Comparison of ENCODE assay signal across 12 mouse cellular contexts in genomic region chr6:30178023-30178639, GRCm38 (mm10).
DNase-seq lines count a peak whose midpoint lies in the region; ATAC-seq and TF ChIP-seq lines count a peak whose summit lies in the region.
"Had no signal": no experiment of that assay in that cellular context is flagged by ENCODE, and none has a peak within 500 bp of the region (broad histone marks: within the 10 kb centered on the region; RNA-seq: fewer than 3 reads in every experiment).

No protein-coding gene starts in this region.

- no peaks in the 10 kb centered on the region for H3K9me3 ChIP-seq in forebrain, embryonic 13.5 days (replicated peaks)
- H3K9me3 ChIP-seq in forebrain, embryonic 11.5 days (ENCODE audit: control insufficient read depth, low read length): no peaks in the 10 kb centered on the region
- no peaks in the 10 kb centered on the region for H3K9me3 ChIP-seq in ES-Bruce4 (replicated peaks; ENCODE audit: control insufficient read depth, insufficient read depth, low read length, poor library complexity, severe bottlenecking)
- no peaks in the 10 kb centered on the region; the same call in 1 of the 2 replicates for H3K9me3 ChIP-seq in limb, embryonic 11.5 days (ENCODE audit: control insufficient read depth, low read length)
- H3K9me3 ChIP-seq: hindbrain, embryonic 13.5 days; liver, embryonic 15.5 days had no signal

- peaks cover 47% of the 10 kb centered on the region for H3K4me1 ChIP-seq in forebrain, embryonic 13.5 days
- peaks cover 25% of the 10 kb centered on the region for H3K4me1 ChIP-seq in forebrain, embryonic 11.5 days (replicated peaks; ENCODE audit: control insufficient read depth, insufficient read depth, low read length)
- peaks cover 6% of the 10 kb centered on the region; the same call in 1 of the 2 replicates for H3K4me1 ChIP-seq in lung, adult 2 months (ENCODE audit: control insufficient read depth, insufficient read depth, low read length)
- H3K4me1 ChIP-seq in ES-Bruce4 (ENCODE audit: control insufficient read depth, insufficient read depth, low read length): peaks cover 4% of the 10 kb centered on the region
- peaks cover 25% of the 10 kb centered on the region for H3K4me1 ChIP-seq in limb, embryonic 11.5 days (ENCODE audit: control insufficient read depth, insufficient read depth, low read length)

- no peak overlapping the region for H3K4me2 ChIP-seq in forebrain, embryonic 13.5 days
- H3K4me2 ChIP-seq in forebrain, embryonic 11.5 days (ENCODE audit: low read depth, low read length, severe bottlenecking): no peak overlapping the region
- H3K4me2 ChIP-seq in limb, embryonic 11.5 days (ENCODE audit: low read depth, severe bottlenecking): no peak overlapping the region
- H3K4me2 ChIP-seq: hindbrain, embryonic 13.5 days; liver, embryonic 15.5 days had no signal

- WGBS in forebrain, embryonic 13.5 days: 1% methylated on average over 27 of the region's 27 CpGs
- 1% methylated on average over 27 of the region's 27 CpGs for WGBS in forebrain, embryonic 11.5 days
- WGBS in lung, adult 2 months: 5% methylated on average over 27 of the region's 27 CpGs
- WGBS in limb, embryonic 11.5 days: under 1% methylated on average over 27 of the region's 27 CpGs

- no peak for TF ChIP-seq POLR2A in lung, adult 2 months (IDR thresholded peaks at IDR 0.05; ENCODE audit: borderline replicate concordance, extremely low read depth, low read depth, low read length)
- no peak for TF ChIP-seq POLR2A in ES-Bruce4 (IDR thresholded peaks at IDR 0.05; ENCODE audit: insufficient read depth, low read length)

- H3K9ac ChIP-seq in forebrain, embryonic 13.5 days: no peak overlapping the region
- no peak overlapping the region for H3K9ac ChIP-seq in forebrain, embryonic 11.5 days (ENCODE audit: low read length)
- peak overlapping the region; percentile 20; the same call in 1 of the 2 replicates for H3K9ac ChIP-seq in ES-Bruce4 (ENCODE audit: low read depth, poor library complexity, severe bottlenecking)
- no peak overlapping the region for H3K9ac ChIP-seq in limb, embryonic 11.5 days (ENCODE audit: low read length)
- H3K9ac ChIP-seq: hindbrain, embryonic 13.5 days; liver, embryonic 15.5 days had no signal

- ATAC-seq in forebrain, embryonic 13.5 days: no peak
- no peak for ATAC-seq in forebrain, embryonic 11.5 days (replicated peaks; ENCODE audit: low FRiP score)
- ATAC-seq in limb, embryonic 11.5 days (ENCODE audit: insufficient number of reproducible peaks, low FRiP score, low TSS enrichment, low read depth): no peak

- no peak overlapping the region for H3K27ac ChIP-seq in forebrain, embryonic 13.5 days
- no peak overlapping the region for H3K27ac ChIP-seq in forebrain, embryonic 11.5 days (ENCODE audit: low read depth, low read length)
- peak overlapping the region; percentile 45 for H3K27ac ChIP-seq in ES-Bruce4 (ENCODE audit: insufficient read depth, low read length)
- H3K27ac ChIP-seq in limb, embryonic 11.5 days (replicated peaks; ENCODE audit: low read depth, low read length): no peak overlapping the region
- H3K27ac ChIP-seq: hindbrain, embryonic 13.5 days; liver, embryonic 15.5 days had no signal

- peak overlapping the region; percentile 6; the same call in 1 of the 2 replicates for H3K4me3 ChIP-seq in forebrain, embryonic 13.5 days
- no peak overlapping the region for H3K4me3 ChIP-seq in forebrain, embryonic 11.5 days (ENCODE audit: low read depth, low read length)
- no peak overlapping the region for H3K4me3 ChIP-seq in lung, adult 2 months (replicated peaks; ENCODE audit: extremely low read depth, low read depth, low read length)
- peak overlapping the region; percentile 24 for H3K4me3 ChIP-seq in ES-Bruce4 (ENCODE audit: low read depth, low read length)
- H3K4me3 ChIP-seq in limb, embryonic 11.5 days (ENCODE audit: low read depth, low read length): no peak overlapping the region
- H3K4me3 ChIP-seq: hindbrain, embryonic 13.5 days; liver, embryonic 15.5 days had no signal

- TF ChIP-seq EP300 in ES-Bruce4 (IDR thresholded peaks at IDR 0.05; ENCODE audit: insufficient read depth, low read depth, low read length): no peak

- DNase-seq in forebrain, embryonic 11.5 days (ENCODE audit: low spot score): no peak
- DNase-seq in lung, adult 2 months: peak; percentile 10
- no peak for DNase-seq in lung, postnatal 14 days
- peak; percentile 48 for DNase-seq in limb, embryonic 11.5 days (ENCODE audit: low spot score)
- DNase-seq in frontal cortex, adult 2 months (ENCODE audit: extremely low spot score in 1 of 2, low spot score in 1 of 2): no peak
- no peak for DNase-seq in frontal cortex, postnatal 14 days (ENCODE audit: low spot score in 2 of 2)
- DNase-seq: cerebellum, adult 11 months; gastrocnemius, postnatal 14 days had no signal

- H3K36me3 ChIP-seq in forebrain, embryonic 13.5 days (ENCODE audit: poor library complexity, severe bottlenecking): no peaks in the 10 kb centered on the region
- H3K36me3 ChIP-seq in forebrain, embryonic 11.5 days (ENCODE audit: control insufficient read depth, insufficient read depth, low read length): no peaks in the 10 kb centered on the region
- no peaks in the 10 kb centered on the region for H3K36me3 ChIP-seq in ES-Bruce4 (ENCODE audit: control insufficient read depth, insufficient read depth, low read length, poor library complexity, severe bottlenecking)
- no peaks in the 10 kb centered on the region for H3K36me3 ChIP-seq in limb, embryonic 11.5 days (ENCODE audit: control insufficient read depth, insufficient read depth, low read length)
- H3K36me3 ChIP-seq: hindbrain, embryonic 13.5 days; liver, embryonic 15.5 days had no signal

- no peak for TF ChIP-seq CTCF in lung, adult 2 months (IDR thresholded peaks at IDR 0.05; ENCODE audit: insufficient read depth, low read length)
- no peak for TF ChIP-seq CTCF in ES-Bruce4 (IDR thresholded peaks at IDR 0.05; ENCODE audit: low read depth, low read length)

- peaks cover 95% of the 10 kb centered on the region for H3K27me3 ChIP-seq in forebrain, embryonic 13.5 days
- H3K27me3 ChIP-seq in forebrain, embryonic 11.5 days (ENCODE audit: control insufficient read depth, insufficient read depth, low read length): peaks cover 77% of the 10 kb centered on the region
- no peaks in the 10 kb centered on the region for H3K27me3 ChIP-seq in ES-Bruce4 (ENCODE audit: control insufficient read depth, insufficient read depth, low read length, poor library complexity, severe bottlenecking)
- peaks cover 80% of the 10 kb centered on the region for H3K27me3 ChIP-seq in limb, embryonic 11.5 days (ENCODE audit: control insufficient read depth, insufficient read depth, low read length)

Comparison
In these comparisons a context has a peak if more than half of its experiments do, and no peak if none do; other contexts are left out.
1. H3K4me3 ChIP-seq: peak in forebrain, embryonic 13.5 days (single experiment) and ES-Bruce4 (single experiment); none in forebrain, embryonic 11.5 days (single experiment), lung, adult 2 months (single experiment) and limb, embryonic 11.5 days (single experiment).
2. DNase-seq: peak in lung, adult 2 months (single experiment) and limb, embryonic 11.5 days (single experiment); none in forebrain, embryonic 11.5 days (single experiment), lung, postnatal 14 days (single experiment), frontal cortex, adult 2 months (0 of 2) and frontal cortex, postnatal 14 days (0 of 2).